Comparison of ENCODE assay signal across 8 mouse cellular contexts in genomic region chr11:75630098-75630497, GRCm38 (mm10). TPM values are rescaled to one million over a fixed set of nuclear protein-coding genes. Genes with fewer than 3 reads are reported as not detected.
A peak's percentile ranks its signal among the peaks of the same experiment; 100 is the strongest.
DNase-seq lines count a peak whose midpoint lies in the region; ATAC-seq and TF ChIP-seq lines count a peak whose summit lies in the region.

No protein-coding gene starts in this region.

- H3K9me3 ChIP-seq in lung, embryonic 15.5 days = no peaks in the 10 kb centered on the region
- no peaks in the 10 kb centered on the region for H3K9me3 ChIP-seq in limb, embryonic 11.5 days (ENCODE audit: control insufficient read depth, low read length)
- no peaks in the 10 kb centered on the region for H3K9me3 ChIP-seq in neural tube, embryonic 15.5 days (replicated peaks)

- peak overlapping the region; percentile 65 for H3K9ac ChIP-seq in lung, embryonic 15.5 days
- peak overlapping the region; percentile 67 for H3K9ac ChIP-seq in limb, embryonic 11.5 days (ENCODE audit: low read length)
- H3K9ac ChIP-seq in neural tube, embryonic 15.5 days (replicated peaks) = peak overlapping the region; percentile 72

- no peaks in the 10 kb centered on the region for H3K27me3 ChIP-seq in lung, embryonic 15.5 days
- no peaks in the 10 kb centered on the region for H3K27me3 ChIP-seq in limb, embryonic 11.5 days (ENCODE audit: control insufficient read depth, insufficient read depth, low read length)
- H3K27me3 ChIP-seq in neural tube, embryonic 15.5 days (replicated peaks) = no peaks in the 10 kb centered on the region

- WGBS in lung, embryonic 15.5 days = 5% methylated on average over 5 of the region's 5 CpGs
- 20% methylated on average over 5 of the region's 5 CpGs for WGBS in limb, embryonic 11.5 days
- WGBS in neural tube, embryonic 15.5 days = 9% methylated on average over 5 of the region's 5 CpGs

- ATAC-seq in lung, embryonic 15.5 days (ENCODE audit: borderline replicate concordance, extremely low read depth, low FRiP score, low TSS enrichment) = no peak
- no peak for ATAC-seq in limb, embryonic 11.5 days (ENCODE audit: insufficient number of reproducible peaks, low FRiP score, low TSS enrichment, low read depth)
- ATAC-seq in neural tube, embryonic 15.5 days (ENCODE audit: low FRiP score) = no peak

- no peak overlapping the region for H3K27ac ChIP-seq in lung, embryonic 15.5 days
- peak overlapping the region; percentile 71 for H3K27ac ChIP-seq in embryonic fibroblast, embryonic 13.5 days (ENCODE audit: insufficient read depth, low read length)
- H3K27ac ChIP-seq in limb, embryonic 11.5 days (replicated peaks; ENCODE audit: low read depth, low read length) = peak overlapping the region; percentile 57
- H3K27ac ChIP-seq in neural tube, embryonic 15.5 days (replicated peaks) = peak overlapping the region; percentile 81

- no peak for TF ChIP-seq POLR2A in embryonic fibroblast, embryonic 13.5 days (IDR thresholded peaks at IDR 0.05; ENCODE audit: low read depth, low read length)

- H3K4me1 ChIP-seq in lung, embryonic 15.5 days = peaks cover 21% of the 10 kb centered on the region
- peaks cover 5% of the 10 kb centered on the region; the same call in 1 of the 2 replicates for H3K4me1 ChIP-seq in embryonic fibroblast, embryonic 13.5 days (ENCODE audit: control insufficient read depth, insufficient read depth, low read length)
- peaks cover 3% of the 10 kb centered on the region; the same call in 1 of the 2 replicates for H3K4me1 ChIP-seq in limb, embryonic 11.5 days (ENCODE audit: control insufficient read depth, insufficient read depth, low read length)
- peaks cover 24% of the 10 kb centered on the region for H3K4me1 ChIP-seq in neural tube, embryonic 15.5 days

- TF ChIP-seq CTCF in embryonic fibroblast, embryonic 13.5 days (IDR thresholded peaks at IDR 0.05; ENCODE audit: borderline replicate concordance, insufficient read depth, low read length) = no peak

- H3K4me2 ChIP-seq in lung, embryonic 15.5 days = peak overlapping the region; percentile 80
- H3K4me2 ChIP-seq in limb, embryonic 11.5 days (ENCODE audit: low read depth, severe bottlenecking) = peak overlapping the region; percentile 84
- peak overlapping the region; percentile 88 for H3K4me2 ChIP-seq in neural tube, embryonic 15.5 days

- no peak for DNase-seq in lung, postnatal 14 days
- DNase-seq in limb, embryonic 11.5 days (ENCODE audit: low spot score) = no peak
- DNase-seq in spleen, adult 12 weeks (ENCODE audit: low spot score) = no peak
- no peak for DNase-seq in gastrocnemius, postnatal 25 days
- no peak for DNase-seq in yolk sac, embryonic 10.5 days (ENCODE audit: low spot score)

- peaks cover 30% of the 10 kb centered on the region for H3K36me3 ChIP-seq in lung, embryonic 15.5 days
- peaks cover 6% of the 10 kb centered on the region; the same call in 1 of the 2 replicates for H3K36me3 ChIP-seq in limb, embryonic 11.5 days (ENCODE audit: control insufficient read depth, insufficient read depth, low read length)
- peaks cover 44% of the 10 kb centered on the region for H3K36me3 ChIP-seq in neural tube, embryonic 15.5 days

- H3K4me3 ChIP-seq in lung, embryonic 15.5 days = peak overlapping the region; percentile 87
- H3K4me3 ChIP-seq in embryonic fibroblast, embryonic 13.5 days (ENCODE audit: insufficient read depth, low read length) = peak overlapping the region; percentile 83
- H3K4me3 ChIP-seq in limb, embryonic 11.5 days (ENCODE audit: low read depth, low read length) = peak overlapping the region; percentile 59
- H3K4me3 ChIP-seq in neural tube, embryonic 15.5 days (replicated peaks) = peak overlapping the region; percentile 82

RNA-seq across cellular contexts. Expression of gene Inpp5k, which starts 0.7 kb away (rescaled TPM):
- polyA plus RNA-seq in lung, embryonic 15.5 days (2015; fragmentation: Nextera tagmentation; extraction: Ambion mirVana) = 26.0 TPM in 2 replicates
- polyA plus RNA-seq in embryonic fibroblast, embryonic 13.5 days (2011; ENCODE audit: insufficient read length, low read depth, missing spikeins) = 15.2 and 17.8 TPM in 2 replicates
- polyA plus RNA-seq in limb, embryonic 11.5 days (2014; fragmentation: Nextera tagmentation; extraction: Ambion mirVana) = 14.9 and 18.5 TPM in 2 replicates
- polyA plus RNA-seq in neural tube, embryonic 15.5 days (2015; fragmentation: Nextera tagmentation; extraction: Ambion mirVana) = 39.0 and 39.7 TPM in 2 replicates
- 10 to 100 TPM; 19.0 to 19.8 TPM for total RNA-seq in gastrocnemius, postnatal 25 days (2021)

RNA-seq across cellular contexts. Expression of gene Myo1c, which starts 20.2 kb away (rescaled TPM):
- polyA plus RNA-seq in lung, embryonic 15.5 days (2015; fragmentation: Nextera tagmentation; extraction: Ambion mirVana) = 71.2 and 78.8 TPM in 2 replicates
- polyA plus RNA-seq in embryonic fibroblast, embryonic 13.5 days (2011; ENCODE audit: insufficient read length, low read depth, missing spikeins) = 169 and 247 TPM in 2 replicates
- 12.8 and 15.8 TPM in 2 replicates for polyA plus RNA-seq in limb, embryonic 11.5 days (2014; fragmentation: Nextera tagmentation; extraction: Ambion mirVana)
- polyA plus RNA-seq in neural tube, embryonic 15.5 days (2015; fragmentation: Nextera tagmentation; extraction: Ambion mirVana) = 12.4 and 22.0 TPM in 2 replicates
- total RNA-seq in gastrocnemius, postnatal 25 days (2021) = 10 to 100 TPM; 43.0 to 44.3 TPM

RNA-seq across cellular contexts. Expression of gene Pitpna, which starts 42.2 kb away (rescaled TPM):
- polyA plus RNA-seq in lung, embryonic 15.5 days (2015; fragmentation: Nextera tagmentation; extraction: Ambion mirVana) = 73.4 and 76.8 TPM in 2 replicates
- 160 and 204 TPM in 2 replicates for polyA plus RNA-seq in embryonic fibroblast, embryonic 13.5 days (2011; ENCODE audit: insufficient read length, low read depth, missing spikeins)
- 67.3 and 70.7 TPM in 2 replicates for polyA plus RNA-seq in limb, embryonic 11.5 days (2014; fragmentation: Nextera tagmentation; extraction: Ambion mirVana)
- 113 and 117 TPM in 2 replicates for polyA plus RNA-seq in neural tube, embryonic 15.5 days (2015; fragmentation: Nextera tagmentation; extraction: Ambion mirVana)
- total RNA-seq in gastrocnemius, postnatal 25 days (2021) = 100 to 1,000 TPM; 123 to 168 TPM

RNA-seq across cellular contexts. Expression of gene Crk, which starts 49.0 kb away (rescaled TPM):
- polyA plus RNA-seq in lung, embryonic 15.5 days (2015; fragmentation: Nextera tagmentation; extraction: Ambion mirVana) = 113 and 118 TPM in 2 replicates
- polyA plus RNA-seq in embryonic fibroblast, embryonic 13.5 days (2011; ENCODE audit: insufficient read length, low read depth, missing spikeins) = 133 TPM in 2 replicates
- 107 and 110 TPM in 2 replicates for polyA plus RNA-seq in limb, embryonic 11.5 days (2014; fragmentation: Nextera tagmentation; extraction: Ambion mirVana)
- 102 and 107 TPM in 2 replicates for polyA plus RNA-seq in neural tube, embryonic 15.5 days (2015; fragmentation: Nextera tagmentation; extraction: Ambion mirVana)
- total RNA-seq in gastrocnemius, postnatal 25 days (2021) = 10 to 100 TPM; 39.7 to 44.7 TPM
